Mouse (Mus musculus) heart, adult 2 months (tissue): ENCODE measurements around the gene Nuak2. TPM values are rescaled to one million over a fixed set of nuclear protein-coding genes. Genes with fewer than 3 reads are reported as not detected.
A peak's percentile ranks its signal among the peaks of the same experiment; 100 is the strongest.

ENCODE experiments used
- DNase-seq, 2 experiments: peaks; one replicate each; pipeline ENCODE4 v3.0.0; 2021
- H3K27ac ChIP-seq: fragments of 200-600 bp; 2 replicates; pipeline ENCODE4 v1.8.1; 2022
- H3K27me3 ChIP-seq: fragments of 200-500 bp; 2 replicates; pipeline ENCODE4 v1.6.1; 2012; ENCODE audit warnings: mild to moderate bottlenecking, low read length, inconsistent platforms, mixed read lengths; ENCODE audit not compliant: control insufficient read depth, insufficient read depth
- H3K36me3 ChIP-seq: fragments of 200-500 bp; 2 replicates; pipeline ENCODE4 v1.6.1; 2012; ENCODE audit warnings: low read length, inconsistent platforms; ENCODE audit not compliant: control insufficient read depth, insufficient read depth
- H3K4me1 ChIP-seq: fragments of 200-500 bp; 2 replicates; pipeline ENCODE4 v1.6.1; 2011; ENCODE audit warnings: low read length; ENCODE audit not compliant: control insufficient read depth, insufficient read depth
- H3K4me3 ChIP-seq: fragments of 200-600 bp; 2 replicates; pipeline ENCODE4 v1.8.1; 2022
- H3K79me2 ChIP-seq: fragments of 200-500 bp; replicated peaks from 2 replicates; pipeline ENCODE4 v1.6.1; 2012; ENCODE audit warnings: mild to moderate bottlenecking, inconsistent platforms, low read length, moderate library complexity, mixed read lengths; ENCODE audit not compliant: control insufficient read depth, insufficient read depth
- H3K9ac ChIP-seq: fragments of 200-500 bp; 2 replicates; pipeline ENCODE4 v1.6.1; 2012; ENCODE audit warnings: low read depth, mild to moderate bottlenecking, control low read depth, inconsistent platforms, low read length, mixed read lengths
- CTCF ChIP-seq: fragments of 200-600 bp; IDR thresholded peaks from 2 replicates; pipeline ENCODE4 v1.8.1; 2022; ENCODE audit warnings: antibody characterized with exemption, mild to moderate bottlenecking, moderate library complexity
- EP300 ChIP-seq: fragments of 200-500 bp; IDR thresholded peaks from 2 replicates; pipeline ENCODE4 v1.6.1; 2011; ENCODE audit warnings: low read depth, low read length, control low read depth; ENCODE audit not compliant: insufficient read depth
- POLR2A ChIP-seq: fragments of 200-500 bp; IDR thresholded peaks from 2 replicates; pipeline ENCODE4 v1.6.1; 2011; ENCODE audit warnings: mild to moderate bottlenecking, low read depth, low read length, control low read depth; ENCODE audit not compliant: insufficient read depth
- WGBS: fragments of 180-500 bp; shearing (Covaris S2); methylation state at CpG from one replicate; pipeline ENCODE4 v1.1.7; 2018; 5-methylcytosine and 5-hydroxymethylcytosine counted together
- intact Hi-C: fragments of 180-260 bp; cut with DNase I; formaldehyde crosslinking; loops from one replicate; pipeline ENCODE4 v1.15.1; 2025
- polyA plus RNA-seq: library from polyadenylated mRNA; depleted of rRNA; stranded (reverse); fragments of >200 nt; gene quantifications from 2 replicates; pipeline ENCODE4 v1.2.3, GENCODE M21; 2012
- total RNA-seq, 2 experiments: library from RNA; stranded (reverse); gene quantifications; 2 replicates each; pipeline ENCODE4 v1.2.3; 2021

Nuak2 gene
- total and polyA plus RNA-seq, 3 experiments, result 2.8 to 4.3 (median 4.1) TPM

DNA sequence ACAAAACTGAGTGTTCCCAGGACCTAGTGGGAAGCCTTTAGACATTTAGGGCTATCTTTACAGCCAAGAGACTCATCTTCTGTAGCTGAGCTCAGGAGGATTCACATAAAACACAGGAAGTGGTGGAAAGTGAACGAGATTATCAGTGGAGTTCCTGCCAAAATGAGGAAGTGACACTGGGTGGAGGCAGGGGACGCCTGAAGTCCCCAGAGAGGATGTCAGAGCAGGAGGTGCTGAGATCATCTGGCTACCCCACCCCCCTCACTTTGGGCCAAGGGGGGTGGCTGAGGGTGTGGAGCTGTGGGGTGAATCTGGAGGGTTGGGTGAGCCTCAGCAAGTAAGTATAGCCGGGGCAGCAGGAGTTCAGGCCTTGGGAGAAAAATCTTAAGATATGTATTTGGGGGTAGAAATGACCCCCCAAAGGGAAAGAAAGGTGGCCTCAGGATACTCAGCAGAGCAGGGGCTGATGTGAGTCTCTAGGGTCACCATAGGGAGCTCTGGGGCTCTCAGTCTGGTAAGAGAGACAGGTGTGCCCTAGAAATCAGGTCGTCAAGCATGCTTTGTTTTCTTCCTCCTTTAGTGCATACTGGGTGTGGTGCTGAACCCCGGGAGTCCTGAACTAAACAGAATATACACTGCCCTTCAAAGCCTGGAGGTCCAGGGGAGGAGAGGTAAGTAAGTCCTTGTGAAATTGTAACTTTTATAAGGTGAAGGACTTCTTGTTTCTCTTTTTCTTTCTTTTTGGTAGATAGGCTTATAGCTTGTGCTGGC is 26.0 kb downstream of the Nuak2 start:
- peak; percentile 83 to 90 for DNase-seq
- no peak for TF ChIP-seq CTCF
- TF ChIP-seq EP300, result peak; percentile 96
- TF ChIP-seq POLR2A, result peak; percentile 35; the same call in 1 of the 2 replicates
- 34% methylated on average over 5 of the region's 5 CpGs for WGBS
- Histone ChIP-seq H3K4me3 (peak overlapping the region; percentile 3; the same call in 1 of the 2 replicates), H3K4me1 (peaks cover 52% of the 10 kb centered on the region), H3K27ac (peak overlapping the region; percentile 64), H3K27me3 (no peaks in the 10 kb centered on the region), H3K79me2 (no peaks in the 10 kb centered on the region), H3K9ac (no peak overlapping the region), H3K36me3 (no peaks in the 10 kb centered on the region)
- intact Hi-C loops, result no loop called here

DNA sequence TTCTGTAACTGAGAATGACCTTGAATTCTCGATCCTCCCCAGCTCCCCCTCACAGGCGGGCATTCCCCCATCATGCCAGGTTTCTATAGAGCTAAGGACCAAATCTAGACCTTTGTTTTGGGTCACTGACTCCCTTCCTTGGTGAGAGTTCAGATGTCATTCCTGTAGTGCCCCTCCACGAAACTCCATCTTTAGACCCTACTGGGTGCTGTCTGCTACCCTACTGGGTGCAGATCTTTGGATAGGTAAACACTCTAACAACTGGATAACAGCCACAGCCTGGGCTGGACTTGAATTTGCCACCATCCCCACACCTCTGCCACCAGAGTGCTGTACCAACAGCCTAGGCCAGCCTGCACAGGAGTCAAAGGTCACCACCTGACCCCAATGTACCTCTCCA is 26.6 kb downstream of the Nuak2 start:
- no peaks in the 10 kb centered on the region for H3K27me3 ChIP-seq
- H3K36me3 ChIP-seq, result no peaks in the 10 kb centered on the region
- 68% methylated on average over 3 of the region's 3 CpGs for WGBS
- intact Hi-C loops, result no loop called here
- H3K27ac ChIP-seq, result peak overlapping the region; percentile 64
- TF ChIP-seq POLR2A, result no peak
- no peak for TF ChIP-seq EP300
- TF ChIP-seq CTCF, result no peak
- peak overlapping the region; percentile 37 for H3K9ac ChIP-seq
- DNase-seq, result no peak
- H3K4me1 ChIP-seq, result peaks cover 49% of the 10 kb centered on the region
- H3K4me3 ChIP-seq, result peak overlapping the region; percentile 3; the same call in 1 of the 2 replicates
- H3K79me2 ChIP-seq, result no peaks in the 10 kb centered on the region

DNA sequence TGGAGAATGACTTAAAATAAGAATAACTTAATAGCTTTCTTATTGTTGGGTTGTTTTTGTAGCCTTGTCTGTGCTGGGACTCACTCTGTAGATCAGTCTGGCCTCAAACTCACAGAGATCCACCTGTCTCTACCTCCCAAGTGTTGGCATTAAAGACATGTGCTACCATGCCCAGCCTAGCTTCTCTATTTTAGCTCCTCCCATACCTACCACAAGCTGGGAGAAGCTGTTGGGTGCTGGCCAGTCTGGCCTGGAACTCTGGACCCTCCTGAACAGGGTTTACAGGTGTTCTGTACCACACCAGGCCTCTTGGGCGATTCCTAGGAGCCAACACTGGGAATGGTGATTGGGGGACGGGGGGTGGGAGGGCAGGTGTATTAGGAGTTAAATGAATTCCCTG is 27.3 kb downstream of the Nuak2 start:
- no peak for TF ChIP-seq EP300
- TF ChIP-seq POLR2A, result no peak
- no peak for TF ChIP-seq CTCF
- 96% methylated on average over 2 of the region's 2 CpGs for WGBS
- Histone ChIP-seq H3K36me3 (no peaks in the 10 kb centered on the region), H3K27me3 (no peaks in the 10 kb centered on the region), H3K4me1 (peaks cover 47% of the 10 kb centered on the region), H3K79me2 (no peaks in the 10 kb centered on the region), H3K27ac (no peak overlapping the region), H3K4me3 (no peak overlapping the region), H3K9ac (no peak overlapping the region)
- DNase-seq, result no peak
- intact Hi-C loops, result no loop called here

DNA sequence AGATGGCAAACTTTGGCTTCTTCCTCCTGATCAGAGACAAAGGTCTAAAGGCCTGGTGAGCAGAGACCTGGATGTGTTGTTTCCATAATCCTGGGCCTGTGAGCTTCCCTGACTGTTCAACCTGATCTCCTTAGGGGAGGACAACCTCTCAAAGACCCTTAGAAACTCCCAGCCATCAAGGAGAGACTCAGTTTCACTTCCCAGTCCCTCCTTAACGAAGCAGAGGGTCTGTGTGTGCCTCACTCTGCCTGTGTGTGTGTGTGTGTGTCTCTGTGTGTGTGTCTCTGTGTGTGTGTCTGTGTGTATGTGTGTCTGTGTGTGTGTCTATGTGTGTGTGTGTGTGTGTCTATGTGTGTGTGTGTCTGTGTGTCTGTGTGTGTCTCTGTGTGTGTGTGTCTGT is 27.7 kb downstream of the Nuak2 start:
- Histone ChIP-seq H3K4me3 (no peak overlapping the region), H3K79me2 (no peaks in the 10 kb centered on the region), H3K27ac (no peak overlapping the region), H3K9ac (no peak overlapping the region), H3K4me1 (peaks cover 43% of the 10 kb centered on the region), H3K27me3 (no peaks in the 10 kb centered on the region), H3K36me3 (no peaks in the 10 kb centered on the region)
- TF ChIP-seq EP300 (no peak), CTCF (no peak), POLR2A (no peak)
- DNase-seq, result no peak
- WGBS, result 90% methylated on average over 1 of the region's 1 CpGs
- intact Hi-C loops, result no loop called here

DNA sequence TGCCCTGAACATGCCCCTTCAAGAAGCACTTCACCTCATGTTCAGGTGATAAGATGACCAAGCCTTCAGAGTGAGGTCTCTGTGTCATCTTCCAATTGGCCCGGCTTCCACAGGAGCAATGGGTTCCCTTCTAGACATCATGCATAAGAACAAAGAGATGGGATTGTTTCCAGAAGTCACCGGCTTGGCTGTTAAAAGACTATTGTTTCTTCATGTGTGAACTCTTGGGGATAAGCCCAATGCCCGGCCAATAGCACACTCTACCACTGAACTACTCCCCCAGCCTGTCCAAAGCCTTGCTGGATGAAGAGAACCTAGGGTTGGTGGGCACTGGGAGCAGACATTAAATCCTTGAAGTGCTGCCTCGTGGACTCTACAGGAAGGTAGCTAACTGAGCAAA is 29.6 kb downstream of the Nuak2 start:
- intact Hi-C loops, result no loop called here
- no peaks in the 10 kb centered on the region for H3K79me2 ChIP-seq
- no peak overlapping the region for H3K9ac ChIP-seq
- DNase-seq, result peak in 1 of 2 experiments; percentile 38
- 55% methylated on average over 4 of the region's 4 CpGs for WGBS
- H3K27ac ChIP-seq, result peak overlapping the region; percentile 84
- no peak overlapping the region for H3K4me3 ChIP-seq
- H3K27me3 ChIP-seq, result no peaks in the 10 kb centered on the region
- TF ChIP-seq EP300 (0 out of 2 replicates have a peak, but pooled peaks have one; percentile 37), POLR2A (no peak), CTCF (no peak)
- H3K4me1 ChIP-seq, result peaks cover 36% of the 10 kb centered on the region
- H3K36me3 ChIP-seq, result no peaks in the 10 kb centered on the region

DNA sequence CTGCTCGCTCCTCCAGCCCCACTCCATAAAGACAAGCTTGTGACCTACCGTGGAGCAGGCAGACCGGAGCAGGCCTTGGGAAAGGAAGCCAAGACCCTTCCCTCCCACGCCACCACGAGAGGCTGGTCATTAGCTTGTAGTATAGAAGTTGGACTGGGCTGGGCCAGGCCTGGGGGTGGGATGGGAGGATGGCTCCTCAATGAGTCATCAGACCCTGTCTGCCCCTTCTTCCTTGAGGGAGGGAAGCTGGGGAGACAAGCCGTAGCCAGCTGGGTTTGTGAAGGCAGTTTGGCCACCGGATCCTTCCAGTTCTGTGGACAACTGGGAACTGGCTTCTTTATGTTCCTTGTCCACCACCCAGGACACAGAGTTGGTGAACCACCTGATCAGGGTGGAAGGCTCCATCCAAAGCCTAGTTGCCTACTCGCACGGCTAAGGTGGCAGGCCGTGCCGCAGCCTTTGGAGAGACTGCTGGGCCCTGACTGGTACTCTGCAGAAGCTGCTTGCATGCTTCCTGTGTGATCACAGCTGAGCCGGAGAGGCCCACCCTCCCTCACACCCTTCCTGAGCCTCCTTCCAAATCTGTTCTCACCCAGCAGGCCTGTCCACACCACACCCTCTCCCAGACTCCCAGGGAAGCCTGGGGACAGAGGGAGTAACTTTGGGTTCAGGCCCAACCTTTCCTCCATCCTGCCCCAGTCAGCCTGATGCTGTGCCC is 30.4 kb downstream of the Nuak2 start:
- H3K4me3 ChIP-seq, result no peak overlapping the region
- H3K36me3 ChIP-seq, result no peaks in the 10 kb centered on the region
- peak overlapping the region; percentile 40 for H3K9ac ChIP-seq
- intact Hi-C loops, result no loop called here
- peak; percentile 74 to 82 for DNase-seq
- TF ChIP-seq EP300 (0 out of 2 replicates have a peak, but pooled peaks have one; percentile 32), CTCF (no peak), POLR2A (peak; percentile 51)
- H3K79me2 ChIP-seq, result no peaks in the 10 kb centered on the region
- H3K4me1 ChIP-seq, result peaks cover 32% of the 10 kb centered on the region
- no peaks in the 10 kb centered on the region for H3K27me3 ChIP-seq
- peak overlapping the region; percentile 84 for H3K27ac ChIP-seq
- WGBS, result 36% methylated on average over 12 of the region's 12 CpGs
